Mouse (Mus musculus): ENCODE results near the gene Cacnb4.

DNA sequence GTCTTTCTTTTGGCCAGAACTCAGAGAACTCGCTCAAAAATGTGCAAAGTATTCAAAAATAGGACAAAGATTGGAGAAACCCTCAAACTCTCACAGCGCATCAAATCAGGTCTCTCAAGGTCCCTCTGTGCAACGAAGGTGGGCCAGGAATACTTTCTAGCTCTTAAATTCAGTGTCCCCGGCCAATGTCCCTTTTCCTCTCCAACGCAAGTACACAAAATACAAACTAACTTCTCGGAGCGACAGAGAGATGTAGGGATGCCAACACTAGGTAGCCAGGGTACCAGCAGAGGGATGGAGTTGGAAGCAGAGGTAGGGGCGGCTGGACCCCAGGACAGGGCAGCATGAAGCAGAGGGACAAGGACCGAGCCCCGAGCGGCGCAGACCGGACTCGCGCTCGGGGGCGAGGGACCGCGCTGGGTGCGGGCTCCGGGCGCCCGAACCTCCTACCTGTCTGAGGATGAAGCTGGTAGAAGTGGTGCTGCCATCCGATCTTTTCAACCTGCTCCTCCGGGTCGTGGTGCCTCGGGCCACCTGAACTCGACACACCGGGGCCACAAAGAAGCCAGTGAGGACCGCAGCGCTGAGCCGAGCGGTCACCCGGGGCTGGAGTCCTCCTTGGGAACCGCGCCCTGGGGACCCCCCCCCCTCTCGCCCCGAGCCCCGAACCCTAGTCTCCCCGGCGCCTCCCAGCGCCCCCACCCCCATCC lies 1.2 kb downstream of the Cacnb4 start:
- TF ChIP-seq CTCF (IDR thresholded peaks at IDR 0.05; ENCODE audit: control insufficient read depth, insufficient read depth, insufficient replicate concordance, low read depth, low read length) (no peak), POLR2A (IDR thresholded peaks at IDR 0.05; ENCODE audit: control insufficient read depth, low read depth, low read length) (no peak)
